Mouse (Mus musculus): ENCODE data around the gene Gm49353. TPM values are rescaled to one million over a fixed set of nuclear protein-coding genes. Genes with fewer than 3 reads are reported as not detected.

Gene Gm49353
- polyA plus RNA-seq, 2 experiments, result not detected

DNA sequence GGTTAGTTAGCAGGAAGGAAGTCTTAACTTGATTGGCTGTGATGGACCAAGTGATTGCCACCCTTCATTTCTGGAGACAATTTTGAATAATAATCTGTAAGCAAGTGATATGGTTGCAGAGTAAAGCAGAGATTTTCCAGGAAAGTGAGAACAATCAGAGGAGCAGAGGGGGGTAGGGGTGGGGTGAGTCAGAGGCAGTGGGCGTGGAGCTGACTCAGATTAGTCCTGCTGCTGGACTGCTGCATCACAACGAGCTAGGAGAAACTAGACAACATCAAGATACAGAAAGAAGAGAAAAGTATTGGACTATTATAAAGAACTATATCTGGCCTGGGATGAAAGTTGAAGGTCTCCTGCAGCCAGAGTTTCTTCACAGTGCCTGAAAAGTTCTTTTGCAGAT lies 20.8 kb upstream of the Gm49353 start:
- no peak overlapping the region for H3K27ac ChIP-seq (replicated peaks; ENCODE audit: low read depth, low read length)
- no peak overlapping the region for H3K9ac ChIP-seq (ENCODE audit: low read depth, low read length, severe bottlenecking)
- H3K4me1 ChIP-seq (ENCODE audit: control insufficient read depth, insufficient read depth, low read length), result no peaks in the 10 kb centered on the region
- H3K36me3 ChIP-seq (ENCODE audit: control insufficient read depth, insufficient read depth, low read length), result no peaks in the 10 kb centered on the region
- no peaks in the 10 kb centered on the region for H3K9me3 ChIP-seq (ENCODE audit: control insufficient read depth, low read length)
- no peak overlapping the region for H3K4me2 ChIP-seq (replicated peaks; ENCODE audit: low read depth, low read length, severe bottlenecking)
- 55% methylated on average over 2 of the region's 2 CpGs for WGBS
- ATAC-seq (ENCODE audit: low FRiP score, low read depth) (no peak), DNase-seq (ENCODE audit: low spot score) (no peak)
- TF ChIP-seq POLR2A (IDR thresholded peaks at IDR 0.05; ENCODE audit: borderline replicate concordance, extremely low read depth, insufficient read depth, insufficient read length), result no peak
- H3K27me3 ChIP-seq (ENCODE audit: control insufficient read depth, insufficient read depth, low read length), result no peaks in the 10 kb centered on the region
- H3K4me3 ChIP-seq (replicated peaks; ENCODE audit: low read length), result no peak overlapping the region

DNA sequence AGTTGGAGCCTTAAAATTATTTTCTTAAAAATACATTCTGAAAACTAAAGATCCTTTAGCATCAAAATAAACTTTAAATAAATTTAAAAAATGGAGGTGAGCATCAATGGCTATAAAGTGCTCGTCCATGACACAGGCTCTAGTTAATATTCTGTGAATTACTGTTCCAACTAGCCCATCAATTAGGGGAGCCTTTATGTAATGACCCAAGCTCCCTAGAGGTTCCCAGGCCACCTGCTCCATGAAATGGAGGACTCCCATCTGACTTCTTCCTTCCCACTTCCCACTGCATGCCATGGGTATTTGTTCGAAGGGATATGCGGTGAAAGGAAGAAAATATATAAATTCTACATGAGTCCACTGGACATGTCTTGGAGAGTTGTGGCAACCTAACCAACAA lies 18.5 kb upstream of the Gm49353 start:
- DNase-seq (ENCODE audit: low spot score), result no peak
- Histone ChIP-seq H3K9me3 (ENCODE audit: control insufficient read depth, low read length) (no peaks in the 10 kb centered on the region), H3K27me3 (ENCODE audit: control insufficient read depth, insufficient read depth, low read length) (no peaks in the 10 kb centered on the region), H3K4me2 (replicated peaks; ENCODE audit: low read depth, low read length, severe bottlenecking) (no peak overlapping the region), H3K36me3 (ENCODE audit: control insufficient read depth, insufficient read depth, low read length) (no peaks in the 10 kb centered on the region), H3K9ac (ENCODE audit: low read depth, low read length, severe bottlenecking) (no peak overlapping the region), H3K4me1 (ENCODE audit: control insufficient read depth, insufficient read depth, low read length) (no peaks in the 10 kb centered on the region), H3K27ac (replicated peaks; ENCODE audit: low read depth, low read length) (no peak overlapping the region), H3K4me3 (replicated peaks; ENCODE audit: low read length) (no peak overlapping the region)
- 87% methylated on average over 3 of the region's 3 CpGs for WGBS
- ATAC-seq (ENCODE audit: low FRiP score, low read depth), result no peak
- TF ChIP-seq POLR2A (IDR thresholded peaks at IDR 0.05; ENCODE audit: borderline replicate concordance, extremely low read depth, insufficient read depth, insufficient read length), result no peak

DNA sequence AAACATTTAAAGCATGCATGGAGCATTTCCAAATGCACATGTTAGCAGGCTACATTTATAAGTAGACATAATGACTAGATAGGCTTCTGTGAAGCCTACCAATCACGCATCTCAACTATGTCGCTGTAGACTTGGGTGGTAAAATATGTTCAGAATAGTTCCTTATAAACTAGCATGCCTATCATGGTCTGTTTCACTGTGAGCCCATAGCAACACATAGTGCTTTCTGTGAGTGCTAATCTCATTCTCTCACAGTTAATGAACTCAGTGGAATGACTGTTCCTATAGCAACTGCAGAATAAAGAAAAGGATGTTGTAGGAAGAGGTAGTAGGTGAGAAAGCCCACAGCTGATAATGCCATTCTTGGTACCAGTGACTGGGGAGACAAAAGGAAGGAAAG lies 17.7 kb upstream of the Gm49353 start:
- no peak overlapping the region for H3K27ac ChIP-seq (replicated peaks; ENCODE audit: low read depth, low read length)
- H3K4me3 ChIP-seq (replicated peaks; ENCODE audit: low read length), result no peak overlapping the region
- no peaks in the 10 kb centered on the region for H3K36me3 ChIP-seq (ENCODE audit: control insufficient read depth, insufficient read depth, low read length)
- no peak overlapping the region for H3K9ac ChIP-seq (ENCODE audit: low read depth, low read length, severe bottlenecking)
- no peaks in the 10 kb centered on the region for H3K4me1 ChIP-seq (ENCODE audit: control insufficient read depth, insufficient read depth, low read length)
- no peaks in the 10 kb centered on the region for H3K9me3 ChIP-seq (ENCODE audit: control insufficient read depth, low read length)
- no peak for TF ChIP-seq POLR2A (IDR thresholded peaks at IDR 0.05; ENCODE audit: borderline replicate concordance, extremely low read depth, insufficient read depth, insufficient read length)
- no peaks in the 10 kb centered on the region for H3K27me3 ChIP-seq (ENCODE audit: control insufficient read depth, insufficient read depth, low read length)
- WGBS, result 95% methylated on average over 2 of the region's 2 CpGs
- no peak for ATAC-seq (ENCODE audit: low FRiP score, low read depth)
- no peak overlapping the region for H3K4me2 ChIP-seq (replicated peaks; ENCODE audit: low read depth, low read length, severe bottlenecking)
- no peak for DNase-seq (ENCODE audit: low spot score)

DNA sequence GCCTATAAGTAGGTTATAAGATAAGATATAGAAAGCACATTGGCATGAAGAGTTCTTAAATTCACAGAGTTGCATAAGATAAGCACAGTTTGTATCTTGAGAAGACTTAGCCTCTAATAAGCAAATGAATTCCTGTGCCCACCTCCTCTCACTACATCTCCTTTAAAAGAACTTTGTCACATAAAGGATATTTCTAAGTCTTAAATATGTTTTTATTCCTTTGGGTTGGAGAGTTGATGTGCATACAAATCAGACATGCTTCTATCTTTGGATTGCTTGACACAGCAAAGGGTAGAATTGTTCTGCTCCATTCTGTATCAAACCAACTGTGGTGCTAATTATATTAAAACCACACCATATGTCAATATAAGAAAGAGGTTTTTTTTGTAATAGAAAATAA lies 5.0 kb upstream of the Gm49353 start:
- no peak overlapping the region for H3K9ac ChIP-seq (ENCODE audit: low read depth, low read length, severe bottlenecking)

DNA sequence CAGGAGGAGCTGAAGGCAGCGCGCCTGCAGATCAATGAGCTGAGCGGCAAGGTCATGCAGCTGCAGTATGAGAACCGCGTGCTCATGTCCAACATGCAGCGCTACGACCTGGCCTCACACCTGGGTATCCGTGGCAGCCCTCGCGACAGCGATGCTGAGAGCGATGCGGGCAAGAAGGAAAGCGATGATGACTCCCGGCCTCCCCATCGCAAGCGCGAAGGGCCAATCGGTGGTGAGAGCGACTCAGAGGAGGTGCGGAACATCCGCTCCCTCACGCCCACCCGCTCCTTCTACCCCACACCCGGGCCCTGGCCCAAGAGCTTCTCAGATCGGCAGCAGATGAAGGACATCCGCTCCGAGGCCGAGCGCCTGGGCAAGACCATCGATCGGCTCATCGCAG lies 1.9 kb upstream of the Gm49353 start:
- no peak overlapping the region for H3K4me2 ChIP-seq (replicated peaks; ENCODE audit: low read depth, low read length, severe bottlenecking)
- no peak overlapping the region for H3K4me3 ChIP-seq (replicated peaks; ENCODE audit: low read length)
- no peak overlapping the region for H3K9ac ChIP-seq (ENCODE audit: low read depth, low read length, severe bottlenecking)
- H3K27ac ChIP-seq (replicated peaks; ENCODE audit: low read depth, low read length), result no peak overlapping the region
- WGBS, result 95% methylated on average over 33 of the region's 33 CpGs
- peaks cover 5% of the 10 kb centered on the region; the same call in 1 of the 2 replicates for H3K9me3 ChIP-seq (ENCODE audit: control insufficient read depth, low read length)
- no peaks in the 10 kb centered on the region for H3K27me3 ChIP-seq (ENCODE audit: control insufficient read depth, insufficient read depth, low read length)
- H3K36me3 ChIP-seq (ENCODE audit: control insufficient read depth, insufficient read depth, low read length), result no peaks in the 10 kb centered on the region
- ATAC-seq (ENCODE audit: low FRiP score, low read depth) (no peak), DNase-seq (ENCODE audit: low spot score) (no peak)
- no peaks in the 10 kb centered on the region for H3K4me1 ChIP-seq (ENCODE audit: control insufficient read depth, insufficient read depth, low read length)
- no peak for TF ChIP-seq POLR2A (IDR thresholded peaks at IDR 0.05; ENCODE audit: borderline replicate concordance, extremely low read depth, insufficient read depth, insufficient read length)

More for the DNA sequence above, 5.0 kb upstream of the Gm49353 start:
- no peaks in the 10 kb centered on the region for H3K36me3 ChIP-seq (ENCODE audit: control insufficient read depth, insufficient read depth, low read length)
- TF ChIP-seq POLR2A (IDR thresholded peaks at IDR 0.05; ENCODE audit: borderline replicate concordance, extremely low read depth, insufficient read depth, insufficient read length), result no peak
- peaks cover 5% of the 10 kb centered on the region; the same call in 1 of the 2 replicates for H3K9me3 ChIP-seq (ENCODE audit: control insufficient read depth, low read length)
- no peaks in the 10 kb centered on the region for H3K4me1 ChIP-seq (ENCODE audit: control insufficient read depth, insufficient read depth, low read length)
- ATAC-seq (ENCODE audit: low FRiP score, low read depth) (no peak), DNase-seq (ENCODE audit: low spot score) (no peak)
- no peak overlapping the region for H3K4me2 ChIP-seq (replicated peaks; ENCODE audit: low read depth, low read length, severe bottlenecking)
- no peak overlapping the region for H3K4me3 ChIP-seq (replicated peaks; ENCODE audit: low read length)
- H3K27me3 ChIP-seq (ENCODE audit: control insufficient read depth, insufficient read depth, low read length), result no peaks in the 10 kb centered on the region
- no peak overlapping the region for H3K27ac ChIP-seq (replicated peaks; ENCODE audit: low read depth, low read length)

DNA sequence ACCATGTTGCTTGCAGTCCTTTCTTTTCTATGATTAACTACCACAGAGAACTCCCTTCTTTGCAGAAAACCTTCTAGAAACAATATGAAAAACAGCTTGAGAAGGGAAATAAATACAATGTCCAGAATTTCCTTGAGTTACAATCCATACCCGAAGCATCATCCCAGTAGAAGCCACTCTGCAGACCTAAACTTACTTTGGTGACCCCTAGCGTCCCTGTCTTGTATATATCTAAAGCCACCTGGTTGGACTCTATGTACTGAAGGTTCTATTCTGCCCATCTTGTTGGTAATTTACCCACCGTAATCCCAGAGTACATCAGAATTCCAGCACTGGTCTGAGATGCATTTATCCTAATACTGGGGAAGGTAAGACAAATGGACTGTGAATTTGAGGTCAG lies 1.1 kb downstream of the Gm49353 start:
- Histone ChIP-seq H3K36me3 (ENCODE audit: control insufficient read depth, insufficient read depth, low read length) (no peaks in the 10 kb centered on the region), H3K9me3 (ENCODE audit: control insufficient read depth, low read length) (peaks cover 5% of the 10 kb centered on the region; the same call in 1 of the 2 replicates), H3K27me3 (ENCODE audit: control insufficient read depth, insufficient read depth, low read length) (no peaks in the 10 kb centered on the region), H3K27ac (replicated peaks; ENCODE audit: low read depth, low read length) (no peak overlapping the region), H3K4me1 (ENCODE audit: control insufficient read depth, insufficient read depth, low read length) (no peaks in the 10 kb centered on the region), H3K9ac (ENCODE audit: low read depth, low read length, severe bottlenecking) (no peak overlapping the region), H3K4me2 (replicated peaks; ENCODE audit: low read depth, low read length, severe bottlenecking) (no peak overlapping the region), H3K4me3 (replicated peaks; ENCODE audit: low read length) (no peak overlapping the region)
- ATAC-seq (ENCODE audit: low FRiP score, low read depth) (no peak), DNase-seq (ENCODE audit: low spot score) (no peak)
- WGBS, result 73% methylated on average over 3 of the region's 3 CpGs
- TF ChIP-seq POLR2A (IDR thresholded peaks at IDR 0.05; ENCODE audit: borderline replicate concordance, extremely low read depth, insufficient read depth, insufficient read length), result no peak

Measured in limb, embryonic 14.5 days (tissue).